Mouse (Mus musculus) liver, embryonic 14 days (tissue): ENCODE results near the gene Trmt10b. TPM values are rescaled to one million over a fixed set of nuclear protein-coding genes. Genes with fewer than 3 reads are reported as not detected.

ENCODE experiments used
- polyA plus RNA-seq: library from polyadenylated mRNA; depleted of rRNA; stranded (reverse); fragments of >200 nt; gene quantifications from 2 replicates; pipeline ENCODE4 v1.2.3, GENCODE M21; 2012; rRNA removed

Trmt10b gene
- polyA plus RNA-seq = 2.5 and 2.6 TPM in 2 replicates

DNA sequence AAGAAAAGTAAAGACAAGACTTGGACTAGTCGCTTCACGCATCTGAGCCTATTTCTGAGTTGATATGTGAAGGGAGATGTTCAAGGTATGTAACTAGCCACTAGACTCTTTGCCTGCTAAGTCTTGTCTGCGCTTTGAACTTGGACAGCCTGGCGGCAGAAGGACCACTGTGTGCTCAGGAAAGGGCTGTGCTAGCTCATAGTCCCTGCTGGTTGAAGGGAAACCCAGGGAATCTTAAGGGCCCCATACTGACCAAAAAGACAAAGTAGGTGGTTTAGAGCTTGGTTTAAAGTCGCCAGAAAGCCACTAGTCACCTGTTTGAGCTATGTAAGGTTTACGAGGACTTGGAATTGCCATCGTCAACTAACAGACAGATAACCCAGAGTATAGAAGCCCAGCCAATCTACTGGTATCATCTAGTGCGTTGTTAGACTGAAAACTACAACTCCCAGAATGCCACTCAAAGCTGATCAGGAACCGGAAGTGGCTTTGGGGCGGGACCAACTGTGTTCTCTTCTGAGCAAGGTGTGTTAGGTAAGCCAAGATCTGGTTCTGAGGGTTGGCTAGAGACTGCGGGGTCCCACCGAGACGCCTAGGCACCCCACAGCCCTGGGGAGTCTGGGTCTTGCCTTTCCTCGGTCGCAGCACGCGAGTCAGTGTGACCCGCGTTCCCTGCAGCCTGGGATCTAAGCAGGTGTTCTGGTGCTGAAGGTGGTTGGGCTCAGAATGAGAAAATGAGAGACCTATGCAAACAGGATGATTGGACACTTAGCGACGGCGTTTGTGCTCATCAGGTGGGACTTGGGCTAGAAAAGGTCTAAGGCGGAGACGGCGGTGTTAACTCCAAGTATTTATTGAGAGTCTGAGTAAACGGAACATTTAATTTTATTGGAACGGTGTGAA is at the start of gene Trmt10b:
Gene Trmt10b (plus strand): TSS at position 466 of the 903 bp plus-strand sequence.

DNA sequence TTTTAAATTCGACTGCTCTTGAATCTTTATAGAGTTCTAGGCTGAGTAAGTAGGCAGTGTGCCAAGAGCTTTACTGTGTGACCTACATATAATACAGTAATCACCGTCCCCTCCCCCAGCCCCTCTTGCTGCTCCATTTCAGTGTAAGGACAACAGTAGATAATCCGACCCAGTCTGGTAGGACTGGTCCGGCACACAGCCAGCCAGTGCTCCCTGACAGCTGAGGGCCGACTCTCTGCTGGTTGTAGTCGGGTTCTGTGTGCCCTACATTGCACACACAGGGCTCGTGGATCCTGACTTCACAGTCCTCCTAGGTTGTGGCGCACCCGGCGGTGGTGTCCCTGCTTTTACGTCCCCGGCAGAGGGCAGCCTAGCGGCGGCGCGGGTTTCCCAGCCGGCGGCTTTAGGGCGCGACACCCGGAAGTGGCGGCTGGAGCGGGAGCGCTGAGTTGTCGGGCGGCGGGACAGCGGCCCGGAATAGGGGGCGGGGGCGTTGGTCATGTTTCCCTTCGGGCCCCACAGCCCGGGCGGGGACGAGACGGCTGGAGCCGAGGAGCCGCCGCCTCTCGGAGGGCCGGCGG is 44.8 kb downstream of the Trmt10b start, which contains the start of gene Dcaf10:
Gene Dcaf10 (plus strand): TSS at position 433 of the 581 bp plus-strand sequence.

DNA sequence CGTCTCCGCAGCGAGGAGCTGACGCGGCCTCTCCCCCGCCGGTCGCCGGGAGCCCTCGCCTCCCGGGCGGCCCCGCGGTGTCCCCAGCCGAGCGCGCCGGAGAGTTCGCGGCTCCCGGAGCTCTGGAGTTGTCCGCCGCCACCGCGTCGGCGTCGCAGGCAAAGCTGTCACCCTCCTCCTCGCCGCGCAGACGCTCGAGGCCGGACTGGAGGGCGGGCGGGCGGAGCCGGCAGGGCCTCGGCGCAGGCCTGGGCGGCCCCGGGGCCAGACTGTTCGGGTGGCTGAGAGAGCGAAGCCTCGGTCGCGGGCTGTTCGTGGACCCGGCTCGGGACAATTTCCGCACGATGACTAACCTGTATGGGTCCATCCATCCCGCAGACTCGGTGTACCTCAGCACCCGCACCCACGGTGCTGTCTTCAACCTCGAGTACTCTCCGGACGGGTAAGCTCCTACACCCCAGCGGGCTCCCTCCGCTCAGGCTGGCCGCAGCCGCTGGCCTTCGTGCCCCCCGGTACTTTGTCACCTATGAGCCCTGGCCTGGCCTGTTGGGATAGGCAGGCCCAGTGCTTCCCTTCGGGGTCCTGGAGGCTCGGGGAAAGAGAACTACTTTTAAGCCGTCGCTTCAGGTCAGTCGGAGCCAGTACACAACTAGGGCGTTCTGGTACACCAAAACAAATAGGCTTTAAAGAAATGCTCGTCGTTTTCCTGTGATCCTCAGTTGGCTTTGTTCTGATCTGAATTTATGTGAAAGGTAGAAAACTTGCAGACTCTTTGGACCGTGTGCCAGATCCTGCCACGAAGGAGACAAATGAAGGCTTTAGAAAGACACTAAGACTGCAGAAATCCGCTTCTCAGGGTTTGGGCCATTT is 45.6 kb downstream of the Trmt10b start, which contains the start of gene Exosc3:
Gene Exosc3 (minus strand): TSS at position 447 of the 870 bp plus-strand sequence.

Other genes with a start within 250 kb of the Trmt10b start
- 3.9 TPM in 2 replicates for gene Fbxo10, start 212.5 kb upstream of the Trmt10b start, polyA plus RNA-seq
- 129 and 142 TPM in 2 replicates for gene Tomm5, start 189.0 kb upstream of the Trmt10b start, polyA plus RNA-seq
- gene Frmpd1, start 112.3 kb upstream of the Trmt10b start, polyA plus RNA-seq = 0.17 and 0.20 TPM in 2 replicates
- 3.8 and 4.3 TPM in 2 replicates for gene Dcaf10, start 45.0 kb downstream of the Trmt10b start, polyA plus RNA-seq
- gene Exosc3, start 45.6 kb downstream of the Trmt10b start, polyA plus RNA-seq = 34.0 and 35.7 TPM in 2 replicates
- 49.7 and 61.8 TPM in 2 replicates for gene Slc25a51, start 111.6 kb downstream of the Trmt10b start, polyA plus RNA-seq
- gene Shb, start 235.3 kb downstream of the Trmt10b start, polyA plus RNA-seq = 7.5 and 8.8 TPM in 2 replicates